Mouse (Mus musculus) heart, embryonic 12.5 days (tissue): Measurements from ENCODE around the gene Usp30. TPM values are rescaled to one million over a fixed set of nuclear protein-coding genes. Genes with fewer than 3 reads are reported as not detected.

Source experiments
- ATAC-seq: fragments of 200-750 bp; cut with Nextera tagmentation; 2 replicates; pipeline ENCODE4 v1.8.0; 2017; ENCODE audit warnings: moderate TSS enrichment, moderate library complexity; ENCODE audit not compliant: insufficient number of reproducible peaks, low FRiP score
- H3K27ac ChIP-seq: fragments of 300-500 bp; sonication (generic); 2 replicates; pipeline ENCODE4 v1.5.1; 2016; ENCODE audit warnings: mild to moderate bottlenecking, moderate library complexity; ENCODE audit not compliant: poor library complexity, severe bottlenecking
- H3K27me3 ChIP-seq: fragments of 300-500 bp; sonication (generic); replicated peaks from 2 replicates; pipeline ENCODE4 v1.6.1; 2016; ENCODE audit warnings: mild to moderate bottlenecking, moderate library complexity
- H3K36me3 ChIP-seq: fragments of 300-500 bp; sonication (generic); 2 replicates; pipeline ENCODE4 v1.6.1; 2016; ENCODE audit warnings: mild to moderate bottlenecking, moderate library complexity
- H3K4me1 ChIP-seq: fragments of 300-500 bp; sonication (generic); replicated peaks from 2 replicates; pipeline ENCODE4 v1.6.1; 2016; ENCODE audit warnings: mild to moderate bottlenecking
- H3K4me2 ChIP-seq: fragments of 300-500 bp; sonication (generic); 2 replicates; pipeline ENCODE4 v1.6.1; 2016; ENCODE audit warnings: mild to moderate bottlenecking, moderate library complexity
- H3K4me3 ChIP-seq: fragments of 300-500 bp; sonication (generic); 2 replicates; pipeline ENCODE4 v1.5.1; 2016; ENCODE audit warnings: mild to moderate bottlenecking
- H3K9ac ChIP-seq: fragments of 300-500 bp; sonication (generic); 2 replicates; pipeline ENCODE4 v1.6.1; 2016; ENCODE audit warnings: mild to moderate bottlenecking, moderate library complexity
- H3K9me3 ChIP-seq: fragments of 300-500 bp; sonication (generic); replicated peaks from 2 replicates; pipeline ENCODE4 v1.6.1; 2016; ENCODE audit warnings: mild to moderate bottlenecking, moderate library complexity
- WGBS: fragments of 180-500 bp; shearing (Covaris S2); methylation state at CpG from one replicate; pipeline ENCODE4 v1.1.7; 2016; 5-methylcytosine and 5-hydroxymethylcytosine counted together
- polyA plus RNA-seq: library from polyadenylated mRNA; unstranded; fragments of >200 nt; fragmentation: Nextera tagmentation; extraction: Ambion mirVana; gene quantifications from 2 replicates; pipeline ENCODE4 v1.2.1, GENCODE M21; 2016

Usp30 gene
- polyA plus RNA-seq, 1 experiment from 2014 or later = 9.0 TPM

DNA sequence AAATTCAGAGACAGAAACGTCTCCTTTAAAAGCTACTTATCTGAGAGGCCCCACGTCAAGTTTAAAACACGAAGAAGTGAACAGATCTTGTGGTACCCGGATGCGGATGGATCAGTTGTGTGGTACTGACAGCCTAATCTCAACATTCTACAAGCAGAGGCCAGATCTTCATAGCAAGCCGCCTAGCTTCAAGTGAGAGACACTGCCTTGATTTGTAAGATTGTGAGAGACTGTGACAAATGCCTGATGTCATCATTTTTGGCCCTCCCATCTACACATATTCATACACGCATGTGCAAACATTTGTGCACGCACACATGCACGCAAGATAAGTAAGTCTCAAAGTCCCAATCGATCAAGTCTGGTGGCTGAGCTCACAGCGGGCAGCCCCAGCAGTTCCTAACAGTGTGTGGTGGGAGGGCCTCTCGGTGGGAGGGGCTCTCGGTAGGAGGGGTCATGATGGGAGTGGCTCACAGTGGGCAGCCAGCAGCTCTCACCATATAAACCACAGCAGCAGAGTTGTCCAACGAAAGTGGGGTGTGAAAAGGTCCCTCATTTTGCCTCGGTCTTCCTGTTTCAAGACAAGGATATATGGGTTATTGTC is 23.8 kb upstream of the Usp30 start:
- H3K4me3 ChIP-seq = no peak overlapping the region
- no peaks in the 10 kb centered on the region for H3K9me3 ChIP-seq
- no peaks in the 10 kb centered on the region for H3K36me3 ChIP-seq
- 14% methylated on average over 15 of the region's 15 CpGs for WGBS
- no peak overlapping the region for H3K9ac ChIP-seq
- peaks cover 24% of the 10 kb centered on the region for H3K4me1 ChIP-seq
- H3K27ac ChIP-seq = no peak overlapping the region
- ATAC-seq = peak; percentile 68; the same call in 1 of the 2 replicates
- H3K4me2 ChIP-seq = peak overlapping the region; percentile 39
- H3K27me3 ChIP-seq = peaks cover 11% of the 10 kb centered on the region

DNA sequence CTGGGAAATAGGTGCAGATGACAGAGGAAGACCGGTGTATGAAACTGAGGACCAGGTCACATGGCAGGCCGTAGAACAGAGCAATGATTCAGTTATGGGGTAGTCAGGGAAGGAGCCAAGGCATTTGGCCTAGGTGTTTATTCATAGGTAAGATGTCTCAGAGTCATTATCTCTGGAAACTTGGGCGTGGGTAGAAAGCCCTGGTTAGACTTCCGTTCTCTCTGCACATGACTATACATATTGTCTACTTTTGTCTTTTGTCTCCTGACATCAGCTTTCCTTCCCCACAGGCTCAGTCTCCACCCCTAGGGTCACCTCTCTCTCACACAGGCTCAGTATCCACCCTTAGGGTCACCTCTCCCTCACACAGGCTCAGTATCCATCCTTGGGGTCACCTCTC is 21.5 kb upstream of the Usp30 start:
- Histone ChIP-seq H3K4me3 (no peak overlapping the region), H3K36me3 (no peaks in the 10 kb centered on the region), H3K9me3 (no peaks in the 10 kb centered on the region), H3K27ac (no peak overlapping the region), H3K4me2 (no peak overlapping the region), H3K4me1 (peaks cover 18% of the 10 kb centered on the region), H3K9ac (no peak overlapping the region), H3K27me3 (peaks cover 11% of the 10 kb centered on the region; the same call in 1 of the 2 replicates)
- 75% methylated on average over 4 of the region's 4 CpGs for WGBS
- ATAC-seq = no peak

DNA sequence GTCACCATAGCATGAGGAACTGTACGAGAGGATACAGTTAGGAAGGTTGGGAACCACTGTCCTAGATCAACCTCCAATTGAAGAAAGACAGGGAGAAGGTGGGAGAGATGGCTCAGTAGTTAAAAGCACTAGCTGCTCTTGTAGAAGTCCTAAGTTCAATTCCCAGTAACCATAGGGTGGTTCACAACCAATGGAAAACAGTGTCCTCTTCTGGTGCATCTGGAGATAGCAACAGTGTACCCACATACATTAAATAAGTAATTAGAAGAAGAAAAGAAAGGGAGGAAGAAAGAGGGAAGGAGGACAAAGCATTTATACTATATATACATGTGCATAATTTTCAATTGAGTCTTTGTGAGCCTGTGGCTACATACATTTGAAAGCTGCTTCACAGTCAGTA is 20.1 kb upstream of the Usp30 start:
- no peak overlapping the region for H3K27ac ChIP-seq
- ATAC-seq = no peak
- H3K4me2 ChIP-seq = no peak overlapping the region
- no peaks in the 10 kb centered on the region for H3K36me3 ChIP-seq
- H3K4me3 ChIP-seq = no peak overlapping the region
- H3K27me3 ChIP-seq = peaks cover 11% of the 10 kb centered on the region; the same call in 1 of the 2 replicates
- peaks cover 18% of the 10 kb centered on the region for H3K4me1 ChIP-seq
- H3K9me3 ChIP-seq = no peaks in the 10 kb centered on the region
- H3K9ac ChIP-seq = no peak overlapping the region
- WGBS = 76% methylated on average over 1 of the region's 1 CpGs

DNA sequence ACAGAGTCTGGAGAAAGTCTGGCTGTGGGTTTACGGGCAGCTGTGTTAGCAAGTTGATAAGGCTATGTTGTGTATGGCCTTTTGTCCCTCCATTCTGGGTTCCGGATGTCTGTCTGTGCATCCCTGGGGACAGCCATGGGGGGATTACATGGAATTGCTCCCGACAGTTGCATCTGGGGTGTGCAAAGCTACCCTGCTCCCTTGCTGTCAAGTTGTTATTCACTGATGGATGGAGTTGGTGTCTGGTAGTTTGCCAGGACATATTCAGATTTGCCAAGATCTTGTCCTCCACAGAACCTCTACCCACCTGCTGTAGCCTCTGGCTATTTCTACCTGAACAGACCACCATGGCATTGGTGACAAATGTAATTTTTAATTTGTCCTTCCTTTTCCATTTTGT is 19.1 kb upstream of the Usp30 start:
- H3K9ac ChIP-seq = no peak overlapping the region
- peaks cover 10% of the 10 kb centered on the region for H3K4me1 ChIP-seq
- H3K9me3 ChIP-seq = no peaks in the 10 kb centered on the region
- no peak overlapping the region for H3K27ac ChIP-seq
- no peak overlapping the region for H3K4me2 ChIP-seq
- no peak for ATAC-seq
- H3K27me3 ChIP-seq = peaks cover 11% of the 10 kb centered on the region; the same call in 1 of the 2 replicates
- H3K36me3 ChIP-seq = no peaks in the 10 kb centered on the region
- 52% methylated on average over 3 of the region's 3 CpGs for WGBS
- no peak overlapping the region for H3K4me3 ChIP-seq

DNA sequence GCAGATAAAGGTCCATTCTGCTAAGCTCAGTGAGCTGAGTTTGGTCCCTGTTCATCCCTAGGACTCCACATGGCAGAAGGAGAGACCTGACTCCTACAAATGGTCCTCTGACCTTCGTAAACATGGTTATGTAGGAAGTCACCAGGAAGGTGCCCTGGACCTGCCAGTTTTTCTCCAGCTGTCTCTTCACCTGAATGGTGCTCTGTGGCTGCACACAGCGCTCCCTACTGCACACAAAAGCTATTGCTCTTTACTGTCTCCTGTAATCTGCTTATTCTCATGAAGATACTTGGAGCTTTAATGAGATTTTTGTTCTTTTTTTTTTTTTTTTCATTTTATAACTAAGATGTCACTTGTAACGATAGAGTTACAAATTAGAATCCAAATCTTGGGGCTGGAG is 18.7 kb upstream of the Usp30 start:
- no peak overlapping the region for H3K4me3 ChIP-seq
- H3K27me3 ChIP-seq = peaks cover 11% of the 10 kb centered on the region; the same call in 1 of the 2 replicates
- H3K4me1 ChIP-seq = peaks cover 7% of the 10 kb centered on the region
- H3K4me2 ChIP-seq = no peak overlapping the region
- 44% methylated on average over 3 of the region's 3 CpGs for WGBS
- H3K9ac ChIP-seq = no peak overlapping the region
- no peak for ATAC-seq
- H3K9me3 ChIP-seq = no peaks in the 10 kb centered on the region
- no peaks in the 10 kb centered on the region for H3K36me3 ChIP-seq
- H3K27ac ChIP-seq = no peak overlapping the region

DNA sequence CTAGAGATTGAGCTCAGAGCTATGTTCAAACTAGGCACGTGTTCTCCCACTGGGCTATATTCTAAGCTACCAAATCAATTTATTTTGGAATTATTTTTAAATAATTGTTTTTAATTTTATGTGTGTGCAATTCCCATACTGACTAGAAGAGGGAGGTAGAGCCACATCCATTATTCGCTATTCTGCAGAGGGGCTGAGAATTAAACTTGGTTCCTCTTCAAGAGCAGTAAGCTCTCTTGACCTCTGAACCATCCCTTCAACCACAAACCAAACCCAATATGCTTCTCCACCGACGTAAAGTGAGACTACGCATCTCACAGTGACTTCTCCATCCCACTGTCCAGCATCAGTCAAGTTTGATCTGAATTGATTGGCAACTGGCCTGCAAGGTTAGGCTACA is 18.1 kb upstream of the Usp30 start:
- Histone ChIP-seq H3K27ac (no peak overlapping the region), H3K27me3 (peaks cover 11% of the 10 kb centered on the region; the same call in 1 of the 2 replicates), H3K9ac (no peak overlapping the region), H3K4me3 (no peak overlapping the region), H3K4me1 (peaks cover 4% of the 10 kb centered on the region; the same call in 1 of the 2 replicates), H3K4me2 (no peak overlapping the region), H3K36me3 (no peaks in the 10 kb centered on the region), H3K9me3 (no peaks in the 10 kb centered on the region)
- 79% methylated on average over 5 of the region's 5 CpGs for WGBS
- no peak for ATAC-seq

DNA sequence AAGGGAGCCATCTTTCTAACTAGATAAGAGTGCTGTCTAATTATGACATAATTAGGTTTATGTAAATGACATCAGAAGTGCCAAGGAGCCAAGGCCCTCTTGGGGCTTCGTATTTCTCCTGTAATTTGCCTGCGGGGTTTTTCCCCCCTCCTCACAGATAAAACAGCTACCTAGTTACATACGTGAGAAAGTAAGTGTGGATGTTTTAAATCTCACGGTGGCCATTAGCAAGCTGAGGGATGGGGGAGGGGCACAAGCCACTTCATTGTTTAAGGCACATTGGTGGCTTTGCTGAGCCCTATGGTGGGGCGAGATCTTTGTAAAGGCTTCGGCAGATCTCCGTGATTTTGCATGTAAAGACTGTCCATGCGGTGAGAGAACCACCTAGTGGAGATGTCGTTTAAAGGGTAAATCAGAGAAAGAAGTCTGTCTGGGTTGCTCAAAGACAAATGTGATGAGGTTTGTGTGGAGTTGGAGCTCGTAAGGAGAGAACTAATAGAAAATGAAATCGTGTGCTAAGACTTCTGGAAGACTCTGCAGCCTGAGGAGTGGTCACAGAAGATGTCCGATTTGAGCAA is 16.4 kb upstream of the Usp30 start:
- Histone ChIP-seq H3K9me3 (no peaks in the 10 kb centered on the region), H3K27ac (no peak overlapping the region), H3K9ac (no peak overlapping the region), H3K36me3 (no peaks in the 10 kb centered on the region), H3K4me1 (peaks cover 4% of the 10 kb centered on the region; the same call in 1 of the 2 replicates), H3K4me3 (no peak overlapping the region), H3K4me2 (no peak overlapping the region), H3K27me3 (0 out of 2 replicates have a peak, but pooled peaks cover 7% of the 10 kb centered on the region)
- no peak for ATAC-seq
- 51% methylated on average over 12 of the region's 12 CpGs for WGBS

DNA sequence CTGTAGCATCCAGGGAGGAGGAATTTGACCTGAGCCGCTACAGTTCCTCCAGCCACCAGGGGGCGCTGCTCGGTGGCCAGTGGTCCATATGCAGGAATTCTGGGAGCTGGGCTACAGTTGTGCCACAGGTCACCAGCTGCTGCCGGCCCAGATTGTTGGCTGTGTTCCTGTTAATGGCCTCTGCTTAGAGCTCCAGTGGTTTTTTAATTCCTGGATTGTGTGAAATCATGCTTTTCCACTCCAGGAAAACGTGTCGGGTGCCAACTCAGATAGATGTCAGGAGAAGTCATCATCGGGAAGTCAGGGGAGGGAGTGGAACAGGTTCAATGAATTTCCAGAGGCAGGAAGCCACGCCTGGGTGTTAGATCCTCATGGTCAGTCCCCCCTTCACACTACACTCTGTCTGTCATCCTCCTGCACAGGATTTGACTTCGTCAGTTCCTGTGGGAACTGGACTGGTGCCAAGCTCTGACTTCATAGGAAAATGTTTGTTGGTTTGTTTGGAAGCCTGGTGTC is 13.0 kb upstream of the Usp30 start:
- peaks cover 4% of the 10 kb centered on the region; the same call in 1 of the 2 replicates for H3K4me1 ChIP-seq
- no peak overlapping the region for H3K9ac ChIP-seq
- WGBS = 16% methylated on average over 9 of the region's 9 CpGs
- no peaks in the 10 kb centered on the region for H3K9me3 ChIP-seq
- peak; percentile 82 for ATAC-seq
- H3K27ac ChIP-seq = peak overlapping the region; percentile 49; the same call in 1 of the 2 replicates
- peak overlapping the region; percentile 32 for H3K4me2 ChIP-seq
- no peak overlapping the region for H3K4me3 ChIP-seq
- 0 out of 2 replicates have a peak, but pooled peaks cover 5% of the 10 kb centered on the region for H3K27me3 ChIP-seq
- H3K36me3 ChIP-seq = no peaks in the 10 kb centered on the region

DNA sequence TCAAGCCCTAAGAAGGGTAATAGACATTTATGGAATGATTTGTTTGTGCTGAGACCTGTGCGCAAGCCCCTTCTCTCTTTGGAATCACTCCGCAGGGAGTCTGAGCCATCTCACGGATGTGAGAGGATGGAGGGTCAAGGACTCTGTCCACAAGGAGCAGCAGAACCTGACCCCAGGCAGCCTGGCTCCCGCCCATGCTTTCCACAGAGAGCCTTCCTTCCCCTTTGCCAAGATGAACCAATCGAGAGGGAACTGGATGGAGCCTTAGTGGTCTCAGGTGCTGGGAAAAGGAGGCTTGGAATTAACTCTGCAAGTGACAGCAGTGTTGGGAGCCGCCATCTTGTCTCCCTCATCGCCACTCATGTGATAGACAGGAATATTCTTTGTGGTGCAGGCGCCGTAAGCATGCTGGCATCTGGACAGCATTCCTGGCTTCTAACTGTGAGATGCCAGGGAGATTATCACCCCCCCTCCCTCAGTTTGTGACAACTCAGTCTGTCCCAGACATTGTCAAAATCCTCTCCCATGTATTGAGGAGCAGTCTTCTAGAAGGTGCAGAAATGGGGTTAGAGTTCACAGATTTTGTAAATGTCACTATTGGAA is 8.0 kb upstream of the Usp30 start:
- Histone ChIP-seq H3K4me3 (no peak overlapping the region), H3K27me3 (no peaks in the 10 kb centered on the region), H3K27ac (no peak overlapping the region), H3K9me3 (0 out of 2 replicates have a peak, but pooled peaks cover 5% of the 10 kb centered on the region), H3K9ac (no peak overlapping the region), H3K4me2 (no peak overlapping the region), H3K36me3 (no peaks in the 10 kb centered on the region), H3K4me1 (no peaks in the 10 kb centered on the region)
- no peak for ATAC-seq
- WGBS = 71% methylated on average over 9 of the region's 9 CpGs

DNA sequence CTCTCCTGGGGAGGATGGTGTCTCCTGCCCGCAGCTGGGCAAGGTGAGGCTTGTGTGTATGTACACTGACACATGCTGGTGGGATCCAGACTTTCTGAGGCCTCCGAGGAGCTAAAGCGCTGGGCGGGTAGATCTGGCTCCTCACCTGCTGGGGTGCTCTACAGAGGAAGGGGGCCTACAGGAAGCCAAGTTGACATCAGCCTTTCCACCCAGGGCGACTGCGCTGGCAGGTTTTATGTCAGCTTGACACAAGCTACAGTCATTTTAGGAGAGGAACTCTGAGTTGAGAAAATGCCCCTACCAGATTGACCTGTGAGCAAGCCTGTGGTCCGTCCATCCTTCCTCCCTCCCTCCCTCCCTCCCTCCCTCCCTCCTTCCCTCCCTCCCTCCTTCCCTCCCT is 3.6 kb upstream of the Usp30 start:
- Histone ChIP-seq H3K4me1 (no peaks in the 10 kb centered on the region), H3K4me3 (no peak overlapping the region), H3K9ac (no peak overlapping the region), H3K9me3 (0 out of 2 replicates have a peak, but pooled peaks cover 5% of the 10 kb centered on the region), H3K4me2 (no peak overlapping the region), H3K36me3 (no peaks in the 10 kb centered on the region), H3K27ac (no peak overlapping the region), H3K27me3 (no peaks in the 10 kb centered on the region)
- WGBS = 41% methylated on average over 7 of the region's 7 CpGs
- ATAC-seq = no peak

DNA sequence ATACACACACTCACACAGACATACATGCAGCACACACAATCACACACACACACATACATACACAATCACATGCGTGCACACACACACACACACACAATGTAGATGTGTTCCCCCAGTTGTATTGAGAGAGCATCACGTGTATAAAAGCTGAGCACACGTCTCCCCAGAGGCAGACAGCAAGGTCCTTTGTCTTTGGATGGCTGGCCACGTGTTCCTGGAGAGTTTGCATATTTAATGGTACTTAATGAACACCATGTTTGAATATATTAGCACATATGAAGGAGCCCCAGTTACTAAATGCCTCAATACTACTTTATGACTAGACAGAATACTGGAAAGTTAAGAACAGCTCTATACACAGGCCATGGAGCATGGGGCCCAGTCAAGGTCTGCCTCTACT is 1.3 kb upstream of the Usp30 start:
- Histone ChIP-seq H3K36me3 (no peaks in the 10 kb centered on the region), H3K9me3 (no peaks in the 10 kb centered on the region), H3K9ac (no peak overlapping the region), H3K27ac (no peak overlapping the region), H3K4me2 (no peak overlapping the region), H3K4me3 (no peak overlapping the region), H3K4me1 (no peaks in the 10 kb centered on the region), H3K27me3 (no peaks in the 10 kb centered on the region; the same call in 1 of the 2 replicates)
- 66% methylated on average over 4 of the region's 4 CpGs for WGBS
- ATAC-seq = no peak
